Mouse (Mus musculus) right cerebral cortex, postnatal 25 days (tissue): ENCODE results near the gene Olfr1499.
"Not testable (repeated sequence)": the region's sequence is repeated elsewhere in the genome, so short reads cannot be mapped to it uniquely, and the experiment has no call there.

Experiments used
- DNase-seq: peaks from one replicate; pipeline ENCODE4 v3.0.0; 2022

Gene Olfr1499

GRCm38 (mm10) chr19:13819347-13819746, at the start of gene Olfr1499:
Gene Olfr1499, minus strand, starts transcription at chr19:13819447.
- DNase-seq: no peak

- DNase-seq: no peak
These were observed 42.2 kb upstream of the Olfr1499 start, which contains the start of gene Olfr1502 for GRCm38 (mm10) chr19:13861495-13861894. Gene Olfr1502, plus strand, starts transcription at chr19:13861795.

- not testable (repeated sequence) for DNase-seq
These were observed 31.3 kb upstream of the Olfr1499 start, which contains the start of gene Olfr1501 for GRCm38 (mm10) chr19:13850592-13850991. Gene Olfr1501, minus strand, starts transcription at chr19:13850692.

GRCm38 (mm10) chr19:13830388-13830787, 11.1 kb upstream of the Olfr1499 start, which contains the start of gene Olfr1500:
Gene Olfr1500, minus strand, starts transcription at chr19:13830488.
- DNase-seq: no peak

GRCm38 (mm10) chr19:13828447-13828846, 9.2 kb upstream of the Olfr1499 start:
- DNase-seq: no peak

GRCm38 (mm10) chr19:13820847-13821246, 1.6 kb upstream of the Olfr1499 start:
- no peak for DNase-seq

- DNase-seq: no peak
These were observed 420 bp downstream of the Olfr1499 start for GRCm38 (mm10) chr19:13818827-13819226.

GRCm38 (mm10) chr19:13812823-13813222, 6.4 kb downstream of the Olfr1499 start:
- DNase-seq: no peak

GRCm38 (mm10) chr19:13805486-13805885, 13.8 kb downstream of the Olfr1499 start:
- DNase-seq: not testable (repeated sequence)

GRCm38 (mm10) chr19:13798102-13798501, 21.1 kb downstream of the Olfr1499 start, which contains the start of gene Olfr1497:
Gene Olfr1497, minus strand, starts transcription at chr19:13798202.
- no peak for DNase-seq

- DNase-seq: no peak
These were observed 41.7 kb downstream of the Olfr1499 start, which contains the start of gene Olfr1496 for GRCm38 (mm10) chr19:13777578-13777977. Gene Olfr1496, plus strand, starts transcription at chr19:13777878.

GRCm38 (mm10) chr19:13768565-13769276, 50.5 kb downstream of the Olfr1499 start:
- DNase-seq: no peak

- DNase-seq: no peak
These were observed 54.9 kb downstream of the Olfr1499 start, which contains the start of gene Olfr1495 for GRCm38 (mm10) chr19:13764306-13764705. Gene Olfr1495, plus strand, starts transcription at chr19:13764606.
